In the genomic region with DNA sequence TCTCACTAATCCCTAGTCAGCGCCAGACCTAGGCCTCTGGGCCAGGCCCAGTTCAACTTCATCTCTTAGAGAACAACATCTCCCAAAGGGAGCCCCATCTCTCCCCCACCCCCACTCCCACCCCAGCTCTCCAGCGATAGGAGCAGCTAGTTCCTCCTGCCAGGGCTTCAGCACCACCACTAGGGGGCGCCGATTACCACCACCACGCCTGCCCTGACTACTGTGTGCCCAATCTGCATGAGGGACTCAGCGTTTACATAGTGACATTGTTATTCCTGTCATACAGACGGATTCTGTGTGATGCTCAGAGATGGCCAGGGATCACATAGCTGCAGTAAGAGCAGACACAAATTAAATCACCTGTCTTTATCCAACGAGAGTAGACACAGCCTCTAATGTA, we compare ENCODE assay signal across 8 mouse cellular contexts. TPM values are rescaled to one million over a fixed set of nuclear protein-coding genes. Genes with fewer than 3 reads are reported as not detected.
DNase-seq lines count a peak whose midpoint lies in the region; ATAC-seq and TF ChIP-seq lines count a peak whose summit lies in the region.

No protein-coding gene starts in this region.

- no peak overlapping the region for H3K4me2 ChIP-seq in forebrain, postnatal 0 days (ENCODE audit: low read depth)
- H3K4me2 ChIP-seq in forebrain, embryonic 15.5 days (replicated peaks) = no peak overlapping the region
- H3K4me2 ChIP-seq in liver, embryonic 14.5 days (ENCODE audit: low read depth) = no peak overlapping the region

- no peaks in the 10 kb centered on the region for H3K9me3 ChIP-seq in forebrain, postnatal 0 days (ENCODE audit: low read length)
- H3K9me3 ChIP-seq in forebrain, embryonic 15.5 days = no peaks in the 10 kb centered on the region
- H3K9me3 ChIP-seq in liver, embryonic 14.5 days (ENCODE audit: control insufficient read depth, low read length) = no peaks in the 10 kb centered on the region

- peak; percentile 57 for TF ChIP-seq CTCF in forebrain, postnatal 0 days (IDR thresholded peaks at IDR 0.05; ENCODE audit: low read depth)
- TF ChIP-seq CTCF in liver, embryonic 14.5 days (IDR thresholded peaks at IDR 0.05; ENCODE audit: low read depth) = peak; percentile 93

- H3K27me3 ChIP-seq in forebrain, postnatal 0 days (ENCODE audit: insufficient read depth, low read length) = no peaks in the 10 kb centered on the region
- no peaks in the 10 kb centered on the region for H3K27me3 ChIP-seq in forebrain, embryonic 15.5 days
- H3K27me3 ChIP-seq in liver, embryonic 14.5 days (ENCODE audit: control insufficient read depth, insufficient read depth, low read length) = no peaks in the 10 kb centered on the region

- no peaks in the 10 kb centered on the region for H3K36me3 ChIP-seq in forebrain, postnatal 0 days (ENCODE audit: insufficient read depth)
- H3K36me3 ChIP-seq in forebrain, embryonic 15.5 days = 0 out of 2 replicates have a peak, but pooled peaks cover 2% of the 10 kb centered on the region
- H3K36me3 ChIP-seq in liver, embryonic 14.5 days (replicated peaks; ENCODE audit: control insufficient read depth, insufficient read depth, low read depth) = no peaks in the 10 kb centered on the region

- 48% methylated on average over 8 of the region's 8 CpGs for WGBS in forebrain, postnatal 0 days
- WGBS in forebrain, embryonic 15.5 days = 47% methylated on average over 8 of the region's 8 CpGs
- WGBS in liver, embryonic 14.5 days (ENCODE audit: insufficient replicate concordance) = 13% methylated on average over 8 of the region's 8 CpGs

- H3K27ac ChIP-seq in forebrain, postnatal 0 days (ENCODE audit: low read depth, low read length) = no peak overlapping the region
- H3K27ac ChIP-seq in forebrain, embryonic 15.5 days (replicated peaks) = no peak overlapping the region
- no peak overlapping the region for H3K27ac ChIP-seq in liver, embryonic 14.5 days

- H3K4me1 ChIP-seq in forebrain, postnatal 0 days (ENCODE audit: insufficient read depth) = 0 out of 2 replicates have a peak, but pooled peaks cover 4% of the 10 kb centered on the region
- H3K4me1 ChIP-seq in forebrain, embryonic 15.5 days = peaks cover 27% of the 10 kb centered on the region
- H3K4me1 ChIP-seq in liver, embryonic 14.5 days (replicated peaks; ENCODE audit: control insufficient read depth in 2 of 2, insufficient read depth in 2 of 2, low read length in 1 of 2) = peaks cover 12 to 45% of the 10 kb centered on the region in 2 experiments

- no peak for DNase-seq in forebrain, postnatal 0 days
- DNase-seq in B cell, adult 2 months = peak; percentile 74 to 77
- no peak for DNase-seq in liver, embryonic 14.5 days (ENCODE audit: low read depth in 3 of 3, low spot score in 3 of 3)
- DNase-seq in spleen, postnatal 14 days (ENCODE audit: low spot score in 2 of 2) = peak; percentile 16 to 38
- DNase-seq in layer of hippocampus, adult 9-11 months = no peak
- DNase-seq in cerebellum, adult 9-11 months = no peak

- no peak overlapping the region for H3K9ac ChIP-seq in forebrain, postnatal 0 days
- H3K9ac ChIP-seq in forebrain, embryonic 15.5 days (replicated peaks) = no peak overlapping the region
- no peak overlapping the region for H3K9ac ChIP-seq in liver, embryonic 14.5 days (replicated peaks)

- TF ChIP-seq EP300 in liver, embryonic 14.5 days (IDR thresholded peaks at IDR 0.05; ENCODE audit: low read depth) = no peak

- no peak for ATAC-seq in forebrain, postnatal 0 days
- no peak for ATAC-seq in forebrain, embryonic 15.5 days (replicated peaks)
- ATAC-seq in common myeloid progenitor, adult 5-6 weeks (replicated peaks; ENCODE audit: low read depth, poor library complexity, severe bottlenecking) = peak; percentile 84
- 0 out of 2 replicates have a peak, but pooled peaks have one; percentile 16 for ATAC-seq in liver, embryonic 14.5 days (ENCODE audit: insufficient read depth)

- H3K4me3 ChIP-seq in forebrain, postnatal 0 days (ENCODE audit: low read depth, low read length) = no peak overlapping the region
- no peak overlapping the region for H3K4me3 ChIP-seq in forebrain, embryonic 15.5 days
- H3K4me3 ChIP-seq in liver, embryonic 14.5 days (ENCODE audit: insufficient read depth in 1 of 2, low read depth in 2 of 2, low read length in 2 of 2) = no peak overlapping the region

RNA-seq across cellular contexts. Expression of gene Ptpru, which starts 12.3 kb away (rescaled TPM):
- total RNA-seq in forebrain, postnatal 0 days (2014; rRNA removed) = 18.5 and 27.4 TPM in 2 replicates
- polyA plus RNA-seq in forebrain, postnatal 0 days (2015; fragmentation: Nextera tagmentation; extraction: Ambion mirVana) = 15.0 and 21.2 TPM in 2 replicates
- 23.9 and 25.2 TPM in 2 replicates for polyA plus RNA-seq in forebrain, embryonic 15.5 days (2015; fragmentation: Nextera tagmentation; extraction: Ambion mirVana)
- total RNA-seq in common myeloid progenitor, adult 5-6 weeks (2017) = 0.27 and 0.44 TPM in 2 replicates
- 1.7 and 2.0 TPM in 2 replicates for polyA plus RNA-seq in liver, embryonic 14.5 days (2012; rRNA removed)
- polyA plus RNA-seq in liver, embryonic 14.5 days (2014; fragmentation: Nextera tagmentation; extraction: Ambion mirVana) = 2.8 and 3.0 TPM in 2 replicates

RNA-seq across cellular contexts. Expression of gene Mecr, which starts 17.4 kb away (rescaled TPM):
- total RNA-seq in forebrain, postnatal 0 days (2014; rRNA removed) = 20.3 and 22.2 TPM in 2 replicates
- polyA plus RNA-seq in forebrain, postnatal 0 days (2015; fragmentation: Nextera tagmentation; extraction: Ambion mirVana) = 31.8 and 32.1 TPM in 2 replicates
- 40.2 and 41.2 TPM in 2 replicates for polyA plus RNA-seq in forebrain, embryonic 15.5 days (2015; fragmentation: Nextera tagmentation; extraction: Ambion mirVana)
- 26.5 and 26.8 TPM in 2 replicates for total RNA-seq in common myeloid progenitor, adult 5-6 weeks (2017)
- polyA plus RNA-seq in liver, embryonic 14.5 days (2012; rRNA removed) = 21.8 and 23.8 TPM in 2 replicates
- 31.6 and 36.8 TPM in 2 replicates for polyA plus RNA-seq in liver, embryonic 14.5 days (2014; fragmentation: Nextera tagmentation; extraction: Ambion mirVana)

RNA-seq across cellular contexts. Expression of gene Srsf4, which starts 47.6 kb away (rescaled TPM):
- 28.2 and 49.4 TPM in 2 replicates for total RNA-seq in forebrain, postnatal 0 days (2014; rRNA removed)
- 81.3 and 99.7 TPM in 2 replicates for polyA plus RNA-seq in forebrain, postnatal 0 days (2015; fragmentation: Nextera tagmentation; extraction: Ambion mirVana)
- polyA plus RNA-seq in forebrain, embryonic 15.5 days (2015; fragmentation: Nextera tagmentation; extraction: Ambion mirVana) = 154 and 159 TPM in 2 replicates
- 103 and 108 TPM in 2 replicates for total RNA-seq in common myeloid progenitor, adult 5-6 weeks (2017)
- polyA plus RNA-seq in liver, embryonic 14.5 days (2012; rRNA removed) = 35.3 and 43.4 TPM in 2 replicates
- 45.3 and 55.7 TPM in 2 replicates for polyA plus RNA-seq in liver, embryonic 14.5 days (2014; fragmentation: Nextera tagmentation; extraction: Ambion mirVana)

Comparison
In these comparisons a context has a peak if more than half of its experiments do, and no peak if none do; other contexts are left out.
1. ATAC-seq: peak in common myeloid progenitor, adult 5-6 weeks (single experiment) and liver, embryonic 14.5 days (single experiment); none in forebrain, postnatal 0 days (single experiment) and forebrain, embryonic 15.5 days (single experiment).
2. DNase-seq: peak in B cell, adult 2 months (2 of 2) and spleen, postnatal 14 days (2 of 2); none in forebrain, postnatal 0 days (single experiment), liver, embryonic 14.5 days (0 of 3), layer of hippocampus, adult 9-11 months (single experiment) and cerebellum, adult 9-11 months (single experiment).